Mouse (Mus musculus) testis, postnatal 14 days (tissue): Measurements from ENCODE around the gene Cenpx.
"Not testable (repeated sequence)": the region's sequence is repeated elsewhere in the genome, so short reads cannot be mapped to it uniquely, and the experiment has no call there.

Experiments used
- DNase-seq: peaks from one replicate; pipeline ENCODE4 v3.0.0; 2021; ENCODE audit warnings: low spot score

The Cenpx gene

GRCm38 (mm10) chr11:120713580-120714518 is at the start of gene Cenpx, which contains the start of gene Lrrc45:
Gene Cenpx (minus strand): TSS chr11:120713738.
Gene Lrrc45 (plus strand): TSS chr11:120713925.
- DNase-seq, result peak; percentile 98

- not testable (repeated sequence) for DNase-seq
These were observed 49.1 kb upstream of the Cenpx start, which contains the start of gene Hmga1b for GRCm38 (mm10) chr11:120762672-120763041. Gene Hmga1b (plus strand): TSS chr11:120762794.

DNA sequence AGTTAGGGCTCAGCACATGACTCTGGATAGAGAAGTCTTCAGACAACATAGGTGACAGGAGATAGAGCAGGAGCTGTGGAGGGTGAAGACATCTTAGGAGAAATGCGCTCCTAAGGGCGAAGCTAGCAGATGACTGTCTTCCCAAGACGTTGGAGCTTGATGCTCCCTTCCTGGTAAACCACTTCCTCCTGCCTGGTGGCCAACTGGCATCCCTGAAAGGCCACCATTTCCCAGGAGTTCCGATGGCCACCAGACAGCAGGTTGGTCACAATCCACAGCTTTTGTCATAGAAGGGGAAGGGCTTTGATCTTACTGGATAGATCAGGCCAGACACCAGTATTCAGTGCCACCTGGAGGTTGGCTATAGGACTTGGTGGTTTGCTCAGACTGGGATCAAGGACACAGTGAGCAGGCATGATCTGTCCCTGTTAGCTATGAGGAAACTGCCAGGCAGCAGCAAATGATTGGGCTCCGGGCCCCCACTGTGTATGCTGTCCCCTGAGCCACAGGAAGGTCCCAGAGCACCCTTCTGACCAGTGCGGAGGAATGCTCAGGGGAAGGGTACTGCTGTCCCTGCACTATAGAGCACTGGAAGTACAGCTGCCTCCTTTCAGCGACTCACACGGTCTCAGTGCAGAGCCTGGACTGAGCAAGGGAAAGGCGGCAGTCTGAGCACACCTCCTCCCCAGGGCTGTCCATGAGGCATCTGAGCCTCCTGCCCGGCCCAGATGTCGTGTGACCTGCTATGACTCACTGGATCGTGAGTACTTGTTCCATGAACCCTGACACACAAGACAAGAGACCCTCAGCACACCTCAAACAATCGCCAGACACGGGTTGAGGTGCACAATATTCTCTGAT is 48.5 kb upstream of the Cenpx start:
- DNase-seq, result no peak

DNA sequence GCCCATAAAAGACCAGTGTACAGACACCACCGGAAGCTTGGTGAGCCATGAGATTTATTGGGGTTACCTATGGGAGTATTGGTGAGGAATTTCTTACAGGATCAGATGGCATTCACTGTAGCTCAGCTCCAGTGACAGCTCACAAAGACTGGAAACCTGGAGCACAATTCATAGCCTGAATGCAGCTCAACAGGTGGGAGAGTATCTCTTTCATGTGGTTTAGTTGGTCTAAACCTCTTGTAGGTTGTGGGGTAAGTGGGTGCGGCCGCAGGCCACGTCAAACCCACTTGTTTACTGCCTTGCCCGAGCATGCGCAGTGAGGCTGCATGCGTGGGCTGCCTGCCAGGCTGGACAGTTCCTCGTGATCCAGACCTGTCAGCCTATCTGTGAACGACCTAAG is 46.7 kb upstream of the Cenpx start:
- no peak for DNase-seq

GRCm38 (mm10) chr11:120751606-120752005 is 38.1 kb upstream of the Cenpx start:
- DNase-seq, result no peak

DNA sequence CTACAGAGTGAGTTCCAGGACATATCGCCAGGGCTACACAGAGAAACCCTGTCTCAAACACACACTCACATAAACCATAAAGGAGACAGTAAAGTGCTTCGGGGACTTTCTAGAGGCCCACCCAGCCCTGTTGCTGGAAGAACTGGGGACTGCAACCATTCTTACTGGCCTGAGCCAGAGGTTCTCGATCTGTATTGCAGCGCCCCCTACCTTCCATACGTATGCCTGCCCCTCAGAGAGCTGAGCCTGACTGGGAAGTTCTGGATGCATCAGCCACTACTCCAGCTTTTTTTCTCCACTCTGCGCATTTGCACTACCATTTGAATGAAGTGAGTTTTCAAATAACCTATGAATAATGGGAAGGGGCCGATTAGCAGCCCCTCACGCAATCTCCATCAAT is 35.9 kb upstream of the Cenpx start:
- no peak for DNase-seq

DNA sequence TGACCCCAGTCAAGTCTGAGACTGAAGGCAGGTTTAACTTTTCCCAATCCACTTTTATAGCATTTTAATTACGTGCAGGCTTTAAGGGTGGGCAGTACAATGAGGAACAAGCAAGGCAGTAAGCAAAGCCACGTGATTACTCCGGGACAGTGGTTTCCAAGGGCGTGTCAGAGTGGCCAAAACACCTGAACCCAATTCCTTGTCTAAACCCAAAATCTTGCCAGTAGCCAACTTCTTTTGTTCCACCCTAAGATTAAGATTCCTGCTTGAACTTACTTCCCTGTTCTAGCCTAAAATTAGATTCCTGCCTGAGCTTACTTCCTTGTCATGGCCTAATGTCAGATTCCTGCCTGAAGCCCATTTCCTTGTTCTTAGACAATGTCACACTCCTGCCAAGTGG is 34.4 kb upstream of the Cenpx start:
- DNase-seq, result no peak

GRCm38 (mm10) chr11:120744121-120744701 is 30.7 kb upstream of the Cenpx start:
- DNase-seq, result no peak

DNA sequence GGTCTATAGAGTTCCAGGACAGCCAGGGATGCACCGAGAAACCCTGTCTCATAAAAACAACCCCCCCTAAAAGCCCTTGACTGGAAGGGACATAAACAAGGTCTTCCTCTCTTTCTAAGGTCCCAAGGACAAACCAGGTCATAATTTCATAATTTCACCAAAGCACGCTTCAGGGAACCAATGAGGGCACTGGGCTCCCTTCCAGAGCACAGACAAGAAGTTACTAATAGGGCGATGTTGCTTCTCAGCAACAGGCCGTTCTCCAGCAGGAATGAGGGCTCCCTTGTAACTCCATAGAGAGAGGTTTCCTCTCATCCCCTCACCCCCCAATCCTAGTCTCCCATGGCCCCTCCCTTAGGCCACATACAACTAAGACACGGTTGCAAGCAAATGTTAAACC is 27.4 kb upstream of the Cenpx start:
- DNase-seq, result no peak

- no peak for DNase-seq
These were observed 22.9 kb upstream of the Cenpx start for GRCm38 (mm10) chr11:120736424-120736823.

DNA sequence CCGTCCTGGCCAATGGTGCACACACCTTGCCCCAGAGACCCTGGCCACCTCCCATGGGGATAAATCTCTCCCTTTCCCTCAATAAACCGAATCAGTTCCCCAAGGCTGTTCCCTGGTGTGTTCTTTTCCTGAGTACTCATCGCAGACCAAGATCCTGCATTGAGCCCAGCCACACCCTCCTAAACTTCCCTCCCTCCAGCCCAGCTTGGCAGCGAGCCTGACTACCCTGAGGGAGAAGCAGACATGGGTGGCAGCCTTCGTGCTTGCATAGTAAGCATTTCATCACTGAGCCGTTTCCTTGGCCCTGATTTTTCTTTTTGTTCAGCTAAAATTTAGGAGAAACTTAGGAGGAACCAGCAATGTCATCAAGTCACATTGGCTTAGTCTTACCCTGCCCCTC is 20.0 kb upstream of the Cenpx start:
- no peak for DNase-seq

DNA sequence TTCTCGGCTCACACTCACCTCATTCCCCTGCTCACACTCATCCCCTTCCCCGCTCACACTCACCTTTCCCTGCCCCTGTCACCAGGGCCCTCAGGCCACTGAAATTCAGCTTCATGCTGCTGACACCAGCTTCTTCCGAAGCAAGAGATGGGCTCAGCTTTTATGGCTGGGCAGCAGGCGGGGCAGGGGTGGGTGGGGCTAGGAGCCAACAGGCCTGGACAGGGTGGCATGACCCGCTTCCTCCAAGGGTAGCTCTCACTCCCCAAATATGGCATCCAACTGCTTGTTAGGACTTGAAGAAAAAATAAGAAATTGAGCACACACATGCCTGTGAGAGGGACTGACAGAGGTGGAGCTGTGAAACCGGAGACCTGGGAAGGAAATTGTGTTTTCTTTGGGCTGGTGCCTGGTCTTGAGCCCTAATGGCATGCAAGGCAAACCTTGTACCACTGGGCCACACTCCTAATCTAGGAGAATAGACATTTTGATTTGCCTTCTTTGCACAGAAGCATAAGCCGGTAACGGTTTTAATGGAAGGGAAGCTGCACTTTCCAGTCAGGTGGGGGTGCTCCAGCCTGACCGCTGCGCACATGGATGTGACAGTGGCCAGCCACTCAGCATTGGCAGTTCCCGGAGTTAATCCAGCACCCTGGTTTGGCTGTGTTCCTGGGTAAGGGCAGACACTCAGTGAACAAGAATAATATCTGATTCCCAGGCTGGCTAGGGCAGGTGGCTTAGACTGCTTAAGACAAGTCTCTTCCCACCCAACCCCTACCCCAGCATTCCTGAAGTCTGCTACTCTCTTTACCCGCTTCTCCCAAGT is 18.5 kb upstream of the Cenpx start, which contains the start of gene Cbr2:
Cbr2 (minus strand) TSS at position 257 of the 823 bp plus-strand sequence.
- no peak for DNase-seq

GRCm38 (mm10) chr11:120731395-120731794 is 17.9 kb upstream of the Cenpx start:
- no peak for DNase-seq

GRCm38 (mm10) chr11:120730331-120730870 is 16.9 kb upstream of the Cenpx start:
- no peak for DNase-seq

DNA sequence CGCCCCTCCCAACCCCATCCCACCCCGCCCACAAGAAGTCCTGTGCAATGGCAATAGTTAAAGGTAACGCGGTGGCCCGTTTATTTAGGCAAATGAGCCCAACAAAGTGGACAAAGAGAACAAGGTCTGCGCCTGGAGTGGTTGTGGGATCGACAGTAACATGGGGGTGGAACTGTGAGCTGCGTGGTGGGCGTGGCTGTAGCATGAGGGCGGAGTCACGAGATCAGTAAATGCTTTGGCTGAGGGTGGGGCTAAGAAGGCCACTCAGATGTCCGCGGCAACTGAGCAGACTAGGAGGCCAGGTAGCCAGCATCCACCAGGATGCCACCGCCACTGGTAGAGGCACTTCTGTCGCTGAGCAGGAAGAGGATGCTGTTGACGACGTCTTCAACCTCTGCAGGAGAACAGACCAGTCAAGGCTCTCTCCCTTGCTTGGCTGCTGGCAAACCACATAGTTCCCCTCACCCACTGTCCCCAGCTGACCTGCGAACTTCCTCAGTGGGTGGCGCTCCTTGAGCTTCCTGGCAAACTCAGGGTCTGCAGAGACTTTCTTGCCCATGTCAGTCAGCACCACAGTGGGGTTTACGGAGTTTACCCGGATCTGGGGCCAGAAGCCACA is 16.0 kb upstream of the Cenpx start:
- not testable (repeated sequence) for DNase-seq

- no peak for DNase-seq
These were observed 15.1 kb upstream of the Cenpx start for GRCm38 (mm10) chr11:120728530-120729240.

GRCm38 (mm10) chr11:120727564-120727963 is 14.0 kb upstream of the Cenpx start:
- no peak for DNase-seq

GRCm38 (mm10) chr11:120727169-120727527 is 13.6 kb upstream of the Cenpx start, which contains the start of gene Dcxr:
Gene Dcxr (minus strand): TSS chr11:120727281.
- peak; percentile 85 for DNase-seq

- DNase-seq, result no peak
These were observed 13.0 kb upstream of the Cenpx start for GRCm38 (mm10) chr11:120726243-120727168.
